Mouse (Mus musculus): ENCODE results near the gene Nek10. TPM values are rescaled to one million over a fixed set of nuclear protein-coding genes. Genes with fewer than 3 reads are reported as not detected.

The Nek10 gene
- total and polyA plus RNA-seq, 2 experiments from 2014 or later = 0.01 TPM; not detected in 1

GRCm38 (mm10) chr14:14800332-14800731, 2.9 kb upstream of the Nek10 start:
- WGBS = 88% methylated on average over 4 of the region's 4 CpGs
- no peak overlapping the region for H3K4me2 ChIP-seq (ENCODE audit: low read depth, low read length)
- TF ChIP-seq CTCF (IDR thresholded peaks at IDR 0.05; ENCODE audit: low read depth) = no peak
- TF ChIP-seq EP300 (IDR thresholded peaks at IDR 0.05; ENCODE audit: low read depth) = no peak
- peaks cover 9% of the 10 kb centered on the region; the same call in 1 of the 2 replicates for H3K36me3 ChIP-seq (replicated peaks; ENCODE audit: control insufficient read depth, insufficient read depth, low read length)
- DNase-seq (ENCODE audit: low spot score) = no peak
- H3K27me3 ChIP-seq (ENCODE audit: control insufficient read depth, insufficient read depth, low read length) = no peaks in the 10 kb centered on the region
- ATAC-seq (ENCODE audit: insufficient read depth, low read depth) = no peak
- no peak overlapping the region for H3K27ac ChIP-seq (ENCODE audit: low read depth)
- no peak overlapping the region for H3K9ac ChIP-seq (replicated peaks; ENCODE audit: low read depth, low read length)
- H3K4me3 ChIP-seq (ENCODE audit: low read depth, low read length) = no peak overlapping the region
- no peaks in the 10 kb centered on the region for H3K9me3 ChIP-seq (replicated peaks; ENCODE audit: control insufficient read depth, low read length)
- no peaks in the 10 kb centered on the region for H3K4me1 ChIP-seq (ENCODE audit: control insufficient read depth, insufficient read depth)

- no peak overlapping the region for H3K4me2 ChIP-seq (ENCODE audit: low read depth, low read length)
- H3K27ac ChIP-seq (ENCODE audit: low read depth) = no peak overlapping the region
- no peaks in the 10 kb centered on the region for H3K9me3 ChIP-seq (replicated peaks; ENCODE audit: control insufficient read depth, low read length)
- H3K4me1 ChIP-seq (ENCODE audit: control insufficient read depth, insufficient read depth) = no peaks in the 10 kb centered on the region
- no peak overlapping the region for H3K4me3 ChIP-seq (ENCODE audit: low read depth, low read length)
- peaks cover 9% of the 10 kb centered on the region; the same call in 1 of the 2 replicates for H3K36me3 ChIP-seq (replicated peaks; ENCODE audit: control insufficient read depth, insufficient read depth, low read length)
- WGBS = 93% methylated on average over 3 of the region's 3 CpGs
- ATAC-seq (ENCODE audit: insufficient read depth, low read depth) = no peak
- H3K9ac ChIP-seq (replicated peaks; ENCODE audit: low read depth, low read length) = no peak overlapping the region
- TF ChIP-seq CTCF (IDR thresholded peaks at IDR 0.05; ENCODE audit: low read depth) (no peak), EP300 (IDR thresholded peaks at IDR 0.05; ENCODE audit: low read depth) (no peak)
- no peaks in the 10 kb centered on the region for H3K27me3 ChIP-seq (ENCODE audit: control insufficient read depth, insufficient read depth, low read length)
- no peak for DNase-seq (ENCODE audit: low spot score)
Measured at GRCm38 (mm10) chr14:14800810-14801209, 2.4 kb upstream of the Nek10 start.

- no peak for TF ChIP-seq EP300 (IDR thresholded peaks at IDR 0.05; ENCODE audit: low read depth)
- no peak for TF ChIP-seq CTCF (IDR thresholded peaks at IDR 0.05; ENCODE audit: low read depth)
- Histone ChIP-seq H3K9ac (replicated peaks; ENCODE audit: low read depth, low read length) (no peak overlapping the region), H3K9me3 (replicated peaks; ENCODE audit: control insufficient read depth, low read length) (no peaks in the 10 kb centered on the region), H3K27me3 (ENCODE audit: control insufficient read depth, insufficient read depth, low read length) (no peaks in the 10 kb centered on the region), H3K27ac (ENCODE audit: low read depth) (no peak overlapping the region), H3K4me2 (ENCODE audit: low read depth, low read length) (no peak overlapping the region), H3K4me1 (ENCODE audit: control insufficient read depth, insufficient read depth) (no peaks in the 10 kb centered on the region), H3K4me3 (ENCODE audit: low read depth, low read length) (no peak overlapping the region), H3K36me3 (replicated peaks; ENCODE audit: control insufficient read depth, insufficient read depth, low read length) (no peaks in the 10 kb centered on the region)
- no peak for DNase-seq (ENCODE audit: low spot score)
- 21% methylated on average over 10 of the region's 10 CpGs for WGBS
- ATAC-seq (ENCODE audit: insufficient read depth, low read depth) = no peak
Measured at GRCm38 (mm10) chr14:14803921-14804517, 804 bp downstream of the Nek10 start.

- no peak for TF ChIP-seq EP300 (IDR thresholded peaks at IDR 0.05; ENCODE audit: low read depth)
- TF ChIP-seq CTCF (IDR thresholded peaks at IDR 0.05; ENCODE audit: low read depth) = no peak
- DNase-seq (ENCODE audit: low spot score) (no peak), ATAC-seq (ENCODE audit: insufficient read depth, low read depth) (no peak)
- no peak overlapping the region for H3K9ac ChIP-seq (replicated peaks; ENCODE audit: low read depth, low read length)
- H3K4me1 ChIP-seq (ENCODE audit: control insufficient read depth, insufficient read depth) = no peaks in the 10 kb centered on the region
- no peak overlapping the region for H3K27ac ChIP-seq (ENCODE audit: low read depth)
- 66% methylated on average over 5 of the region's 5 CpGs for WGBS
- no peak overlapping the region for H3K4me3 ChIP-seq (ENCODE audit: low read depth, low read length)
- no peaks in the 10 kb centered on the region for H3K36me3 ChIP-seq (replicated peaks; ENCODE audit: control insufficient read depth, insufficient read depth, low read length)
- H3K27me3 ChIP-seq (ENCODE audit: control insufficient read depth, insufficient read depth, low read length) = no peaks in the 10 kb centered on the region
- H3K9me3 ChIP-seq (replicated peaks; ENCODE audit: control insufficient read depth, low read length) = no peaks in the 10 kb centered on the region
- H3K4me2 ChIP-seq (ENCODE audit: low read depth, low read length) = no peak overlapping the region
Measured at GRCm38 (mm10) chr14:14804518-14805212, 1.4 kb downstream of the Nek10 start.

- WGBS = 34% methylated on average over 12 of the region's 12 CpGs
- H3K27ac ChIP-seq (ENCODE audit: low read depth) = peak overlapping the region; percentile 51
- no peaks in the 10 kb centered on the region for H3K9me3 ChIP-seq (replicated peaks; ENCODE audit: control insufficient read depth, low read length)
- no peaks in the 10 kb centered on the region for H3K27me3 ChIP-seq (ENCODE audit: control insufficient read depth, insufficient read depth, low read length)
- ATAC-seq (ENCODE audit: insufficient read depth, low read depth) = peak; percentile 83
- peaks cover 8% of the 10 kb centered on the region for H3K4me1 ChIP-seq (ENCODE audit: control insufficient read depth, insufficient read depth)
- no peaks in the 10 kb centered on the region for H3K36me3 ChIP-seq (replicated peaks; ENCODE audit: control insufficient read depth, insufficient read depth, low read length)
- H3K4me2 ChIP-seq (ENCODE audit: low read depth, low read length) = 0 out of 2 replicates have a peak overlapping the region, but pooled peaks have one; percentile 23
- H3K4me3 ChIP-seq (ENCODE audit: low read depth, low read length) = no peak overlapping the region
- TF ChIP-seq EP300 (IDR thresholded peaks at IDR 0.05; ENCODE audit: low read depth) = no peak
- TF ChIP-seq CTCF (IDR thresholded peaks at IDR 0.05; ENCODE audit: low read depth) = no peak
- DNase-seq (ENCODE audit: low spot score) = peak; percentile 42
- no peak overlapping the region for H3K9ac ChIP-seq (replicated peaks; ENCODE audit: low read depth, low read length)
Measured at GRCm38 (mm10) chr14:14832520-14833240, 29.5 kb downstream of the Nek10 start.
